Mouse (Mus musculus) embryonic facial prominence, embryonic 12.5 days (tissue): ENCODE measurements at regions not wholly inside any gene's neighbourhood (a gene's known extent, or its start where the extent isn't known, plus 50 kb on each side); places are given as distances from the start of the nearest gene placed in this dataset.

ENCODE experiments used
- ATAC-seq: fragments of 200-750 bp; cut with Nextera tagmentation; 2 replicates; pipeline ENCODE4 v1.8.0; 2017; ENCODE audit not compliant: insufficient number of reproducible peaks, insufficient read depth, low FRiP score, low TSS enrichment
- H3K27ac ChIP-seq: fragments of 300-500 bp; sonication (generic); 2 replicates; pipeline ENCODE4 v1.5.1; 2016; ENCODE audit warnings: mild to moderate bottlenecking
- H3K27me3 ChIP-seq: fragments of 300-500 bp; sonication (generic); 2 replicates; pipeline ENCODE4 v1.6.1; 2016; ENCODE audit warnings: mild to moderate bottlenecking, moderate library complexity
- H3K36me3 ChIP-seq: fragments of 300-500 bp; sonication (generic); 2 replicates; pipeline ENCODE4 v1.6.1; 2016; ENCODE audit warnings: mild to moderate bottlenecking
- H3K4me1 ChIP-seq: fragments of 300-500 bp; sonication (generic); 2 replicates; pipeline ENCODE4 v1.6.1; 2016
- H3K4me2 ChIP-seq: fragments of 300-500 bp; sonication (generic); replicated peaks from 2 replicates; pipeline ENCODE4 v1.6.1; 2016; ENCODE audit warnings: mild to moderate bottlenecking, moderate library complexity
- H3K4me3 ChIP-seq: fragments of 300-500 bp; sonication (generic); 2 replicates; pipeline ENCODE4 v1.5.1; 2016; ENCODE audit warnings: mild to moderate bottlenecking
- H3K9ac ChIP-seq: fragments of 300-500 bp; sonication (generic); 2 replicates; pipeline ENCODE4 v1.6.1; 2016; ENCODE audit warnings: mild to moderate bottlenecking, moderate library complexity
- H3K9me3 ChIP-seq: fragments of 300-500 bp; sonication (generic); 2 replicates; pipeline ENCODE4 v1.6.1; 2016; ENCODE audit warnings: mild to moderate bottlenecking, moderate library complexity
- WGBS: fragments of 180-500 bp; shearing (Covaris S2); methylation state at CpG from one replicate; pipeline ENCODE4 v1.1.7; 2016; 5-methylcytosine and 5-hydroxymethylcytosine counted together

DNA sequence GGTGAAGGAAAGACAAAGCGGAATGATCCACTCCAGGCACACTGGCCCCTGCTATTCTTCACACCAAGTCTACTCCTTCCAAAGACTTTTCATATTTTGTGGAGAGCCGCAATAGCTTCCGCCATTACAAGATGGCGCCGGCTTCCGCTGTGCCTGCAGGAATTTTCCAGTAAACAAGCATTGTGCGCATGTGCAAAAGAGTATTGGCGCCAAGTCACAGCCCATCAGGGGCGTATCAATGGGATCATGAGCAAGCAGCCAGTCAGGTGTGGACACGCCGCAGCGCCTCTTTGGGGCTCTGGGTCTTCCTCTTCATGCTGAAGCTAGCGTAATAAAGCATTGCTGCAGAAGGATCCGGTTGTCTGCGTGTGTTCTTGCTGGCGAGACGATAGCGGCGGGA, 348.0 kb downstream of the Rwdd3 start:
- Histone ChIP-seq H3K27me3 (no peaks in the 10 kb centered on the region), H3K4me2 (no peak overlapping the region), H3K27ac (no peak overlapping the region), H3K4me3 (no peak overlapping the region), H3K4me1 (no peaks in the 10 kb centered on the region), H3K9ac (no peak overlapping the region), H3K36me3 (no peaks in the 10 kb centered on the region), H3K9me3 (no peaks in the 10 kb centered on the region)
- WGBS = 95% methylated on average over 19 of the region's 19 CpGs
- no peak for ATAC-seq

DNA sequence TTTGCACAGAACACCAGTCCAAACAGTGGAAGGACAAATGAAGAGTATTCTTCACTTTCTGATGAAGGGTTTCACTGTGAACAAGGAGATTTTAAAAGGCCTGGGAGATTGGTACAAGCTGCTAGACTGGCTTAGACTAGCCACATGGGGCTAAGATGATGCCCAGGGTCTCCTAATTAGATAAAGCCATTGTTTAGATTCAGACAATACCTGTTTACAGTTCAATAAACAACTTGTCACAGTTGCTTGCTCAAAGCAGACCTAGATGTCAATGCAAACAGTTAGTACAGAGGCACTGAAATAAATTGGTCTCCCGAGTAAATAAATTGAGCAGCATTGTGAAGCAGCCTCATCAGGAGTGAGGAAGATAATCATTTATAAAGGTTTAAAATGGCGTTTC, 359.6 kb downstream of the Rwdd3 start:
- Histone ChIP-seq H3K27me3 (no peaks in the 10 kb centered on the region), H3K4me3 (no peak overlapping the region), H3K9me3 (no peaks in the 10 kb centered on the region), H3K27ac (no peak overlapping the region), H3K36me3 (no peaks in the 10 kb centered on the region), H3K4me2 (no peak overlapping the region), H3K4me1 (no peaks in the 10 kb centered on the region), H3K9ac (no peak overlapping the region)
- no peak for ATAC-seq
- WGBS = 69% methylated on average over 2 of the region's 2 CpGs

DNA sequence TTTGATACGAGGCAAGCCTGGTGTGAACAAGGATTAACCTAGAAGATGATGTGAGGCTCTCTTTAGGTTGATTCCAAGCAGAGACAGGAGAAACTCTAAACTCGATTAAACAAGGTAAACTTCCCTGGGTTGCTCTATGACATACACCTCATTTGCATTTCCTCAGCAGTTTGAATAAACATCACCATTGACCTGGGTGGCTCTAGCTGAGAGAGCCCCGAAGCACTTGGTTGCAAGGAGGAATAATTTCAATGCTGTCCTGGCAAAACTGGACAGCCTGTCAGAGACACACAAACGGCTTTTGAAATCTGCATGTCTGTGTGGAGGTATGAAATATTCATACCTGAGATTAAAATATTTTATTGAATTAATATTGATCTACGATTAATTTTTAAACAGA, 361.0 kb downstream of the Rwdd3 start:
- Histone ChIP-seq H3K4me1 (no peaks in the 10 kb centered on the region), H3K4me2 (no peak overlapping the region), H3K9ac (no peak overlapping the region), H3K9me3 (no peaks in the 10 kb centered on the region), H3K36me3 (no peaks in the 10 kb centered on the region), H3K27me3 (no peaks in the 10 kb centered on the region), H3K4me3 (no peak overlapping the region), H3K27ac (no peak overlapping the region)
- no peak for ATAC-seq
- 65% methylated on average over 5 of the region's 5 CpGs for WGBS

DNA sequence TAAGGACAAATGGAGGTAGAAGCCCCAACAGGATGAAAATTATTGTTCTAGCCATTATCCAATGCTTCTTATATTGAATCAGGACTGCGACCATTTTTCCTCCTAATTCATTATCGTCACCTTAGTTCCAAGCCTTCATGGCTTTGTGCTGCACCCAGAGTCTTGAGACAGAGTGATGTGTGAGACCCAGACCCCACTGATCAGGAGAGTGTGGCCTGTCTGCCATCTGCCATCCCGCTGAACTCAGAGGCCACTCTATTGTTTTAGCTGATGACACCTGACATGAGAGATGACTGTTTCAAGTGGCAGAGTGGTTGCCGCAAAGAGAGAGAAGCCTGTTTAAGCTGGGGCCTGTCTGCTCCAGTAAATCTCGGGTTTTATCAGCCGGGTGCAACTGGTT, 361.4 kb downstream of the Rwdd3 start:
- Histone ChIP-seq H3K4me1 (no peaks in the 10 kb centered on the region), H3K27ac (no peak overlapping the region), H3K36me3 (no peaks in the 10 kb centered on the region), H3K4me3 (no peak overlapping the region), H3K9me3 (no peaks in the 10 kb centered on the region), H3K27me3 (no peaks in the 10 kb centered on the region), H3K4me2 (no peak overlapping the region), H3K9ac (no peak overlapping the region)
- ATAC-seq = no peak
- WGBS = 75% methylated on average over 6 of the region's 6 CpGs

DNA sequence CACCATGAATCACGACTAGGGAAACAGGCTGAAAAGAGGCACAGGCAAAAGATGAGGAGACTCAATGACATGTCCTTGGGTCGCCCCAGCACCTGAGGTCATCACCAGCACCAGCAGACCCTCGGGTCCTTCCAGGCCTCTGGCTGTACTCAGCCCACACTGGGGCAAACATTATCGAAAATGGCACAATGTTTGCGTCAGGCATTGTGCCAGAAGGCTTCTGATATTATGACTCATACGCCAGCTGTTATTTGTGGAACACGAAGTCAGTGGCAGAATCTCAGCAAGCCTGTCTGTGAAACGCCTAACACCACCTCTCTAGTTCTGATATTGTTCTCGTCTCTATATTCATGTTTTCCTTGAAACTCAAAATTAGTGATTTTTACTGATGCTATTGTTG, 384.8 kb downstream of the Rwdd3 start:
- Histone ChIP-seq H3K4me1 (no peaks in the 10 kb centered on the region), H3K9ac (no peak overlapping the region), H3K36me3 (no peaks in the 10 kb centered on the region), H3K4me2 (no peak overlapping the region), H3K27ac (no peak overlapping the region), H3K9me3 (no peaks in the 10 kb centered on the region), H3K27me3 (no peaks in the 10 kb centered on the region), H3K4me3 (no peak overlapping the region)
- whole genome bisulfite sequencing = 85% methylated on average over 9 of the region's 9 CpGs
- ATAC-seq = no peak

DNA sequence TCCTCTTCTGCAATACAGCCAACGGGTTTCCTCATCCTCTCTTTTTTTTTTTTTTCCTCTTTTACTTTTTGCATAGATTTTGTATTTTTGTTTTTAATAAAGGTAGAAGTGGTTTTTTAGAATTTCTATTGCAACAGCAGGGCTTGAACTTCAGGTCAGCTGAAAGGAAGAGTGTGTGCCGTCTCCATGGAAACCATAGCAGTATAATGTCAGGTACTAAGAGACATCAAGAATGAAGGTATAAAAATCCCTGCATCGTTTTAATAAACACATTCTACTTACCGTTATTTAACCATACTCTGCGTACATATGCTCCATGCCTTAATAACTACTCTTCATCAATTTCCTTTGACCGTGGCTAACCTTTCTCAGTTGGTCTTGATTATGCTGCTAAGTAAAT, 390.0 kb downstream of the Rwdd3 start:
- no peak overlapping the region for H3K9ac ChIP-seq
- no peak overlapping the region for H3K4me2 ChIP-seq

DNA sequence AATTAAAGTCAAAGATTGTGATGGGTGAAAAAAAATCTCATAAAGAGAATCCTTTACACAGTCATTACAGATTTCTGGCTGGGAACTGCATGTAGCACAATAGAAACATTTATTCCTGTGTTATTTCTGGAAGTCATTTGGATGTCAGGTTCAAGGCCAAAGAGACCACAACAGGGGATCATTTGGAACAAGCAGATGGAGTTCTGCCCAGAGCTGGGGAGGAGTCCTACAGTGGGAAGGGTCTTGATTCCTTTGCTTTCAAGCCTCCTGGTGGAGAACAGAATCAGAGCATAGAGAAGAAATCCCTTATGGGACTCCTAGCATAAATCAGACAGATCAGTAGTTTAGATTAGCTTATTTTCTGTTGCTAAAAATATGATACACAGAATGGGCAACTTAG, 392.4 kb downstream of the Rwdd3 start:
- Histone ChIP-seq H3K9ac (no peak overlapping the region), H3K4me1 (no peaks in the 10 kb centered on the region), H3K27me3 (no peaks in the 10 kb centered on the region), H3K27ac (no peak overlapping the region), H3K4me2 (no peak overlapping the region), H3K4me3 (no peak overlapping the region), H3K36me3 (no peaks in the 10 kb centered on the region), H3K9me3 (no peaks in the 10 kb centered on the region)
- no peak for ATAC-seq

More for the DNA sequence above, 390.0 kb downstream of the Rwdd3 start:
- no peaks in the 10 kb centered on the region for H3K4me1 ChIP-seq
- 70% methylated on average over 6 of the region's 6 CpGs for WGBS
- H3K9me3 ChIP-seq = no peaks in the 10 kb centered on the region
- no peak for ATAC-seq
- H3K27me3 ChIP-seq = no peaks in the 10 kb centered on the region
- H3K4me3 ChIP-seq = no peak overlapping the region
- H3K36me3 ChIP-seq = no peaks in the 10 kb centered on the region
- H3K27ac ChIP-seq = no peak overlapping the region

DNA sequence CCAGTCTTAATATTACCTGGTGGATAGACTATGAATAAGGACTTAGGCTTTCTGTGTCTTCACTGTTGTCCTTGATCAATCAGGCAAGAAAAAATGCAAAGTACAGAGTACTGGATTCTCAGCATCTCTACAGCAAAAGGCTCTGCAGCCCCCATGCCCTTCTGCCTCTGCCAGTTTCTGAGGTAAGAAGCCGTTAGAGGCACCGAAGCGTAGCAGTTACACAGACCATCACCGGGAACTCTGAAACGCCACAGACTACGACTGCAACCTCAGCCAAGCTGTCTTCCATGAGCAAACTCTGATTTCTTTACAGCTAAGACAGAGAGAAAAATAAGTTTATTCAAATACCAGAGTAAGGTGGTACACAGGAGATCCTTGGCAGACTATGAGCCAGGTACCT, 396.5 kb downstream of the Rwdd3 start:
- ATAC-seq = no peak
- Histone ChIP-seq H3K36me3 (no peaks in the 10 kb centered on the region), H3K4me2 (no peak overlapping the region), H3K27me3 (no peaks in the 10 kb centered on the region), H3K27ac (no peak overlapping the region), H3K4me3 (no peak overlapping the region), H3K9me3 (no peaks in the 10 kb centered on the region), H3K9ac (no peak overlapping the region), H3K4me1 (no peaks in the 10 kb centered on the region)
- 80% methylated on average over 6 of the region's 6 CpGs for WGBS

DNA sequence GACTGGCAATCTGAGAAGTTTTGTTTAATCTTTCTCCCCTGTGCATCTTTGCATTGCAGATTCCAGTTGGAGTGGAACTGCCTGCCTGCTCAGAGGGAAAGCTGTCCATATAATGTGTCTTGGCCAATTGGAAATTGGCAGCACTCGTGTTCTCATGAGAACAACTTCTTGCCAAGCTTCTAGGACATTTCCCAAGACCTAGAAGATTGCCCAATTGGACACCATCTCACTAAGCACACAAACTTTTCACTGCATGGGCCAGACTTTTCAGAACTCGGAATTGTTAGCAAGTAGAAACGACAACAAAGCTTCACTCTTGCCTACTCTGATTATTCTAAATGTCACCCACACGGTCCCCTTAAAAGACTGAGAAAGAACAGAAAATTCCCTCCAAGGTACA, 409.8 kb downstream of the Rwdd3 start:
- no peak for ATAC-seq

DNA sequence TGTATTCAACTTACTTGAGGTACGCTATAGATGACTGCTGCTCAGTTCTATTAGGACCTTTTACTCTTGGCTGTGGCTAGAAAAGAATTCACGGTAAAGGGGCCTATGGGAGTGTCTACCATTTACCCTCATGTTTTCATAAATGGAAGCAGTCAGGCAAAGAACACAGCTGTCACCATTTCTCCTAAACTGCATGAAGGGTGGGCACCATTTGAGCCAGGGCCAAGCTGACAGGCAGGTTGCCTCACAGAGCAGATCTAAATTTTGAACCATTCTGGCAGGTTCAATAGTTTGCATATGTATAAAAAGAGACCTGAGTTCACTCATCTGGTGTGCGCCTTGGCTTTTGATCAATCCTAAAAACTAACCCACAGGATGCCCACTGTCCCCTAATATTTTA, 410.3 kb downstream of the Rwdd3 start:
- no peaks in the 10 kb centered on the region for H3K36me3 ChIP-seq
- H3K4me2 ChIP-seq = no peak overlapping the region
- ATAC-seq = no peak
- H3K4me3 ChIP-seq = no peak overlapping the region
- no peak overlapping the region for H3K9ac ChIP-seq
- H3K9me3 ChIP-seq = no peaks in the 10 kb centered on the region
- no peaks in the 10 kb centered on the region for H3K27me3 ChIP-seq
- no peak overlapping the region for H3K27ac ChIP-seq
- 74% methylated on average over 3 of the region's 3 CpGs for WGBS
- H3K4me1 ChIP-seq = no peaks in the 10 kb centered on the region

More for the DNA sequence above, 409.8 kb downstream of the Rwdd3 start:
- H3K27ac ChIP-seq = no peak overlapping the region
- H3K9me3 ChIP-seq = no peaks in the 10 kb centered on the region
- H3K27me3 ChIP-seq = no peaks in the 10 kb centered on the region
- no peak overlapping the region for H3K4me3 ChIP-seq
- H3K36me3 ChIP-seq = no peaks in the 10 kb centered on the region
- no peak overlapping the region for H3K9ac ChIP-seq
- no peaks in the 10 kb centered on the region for H3K4me1 ChIP-seq
- no peak overlapping the region for H3K4me2 ChIP-seq
- 57% methylated on average over 4 of the region's 4 CpGs for WGBS

DNA sequence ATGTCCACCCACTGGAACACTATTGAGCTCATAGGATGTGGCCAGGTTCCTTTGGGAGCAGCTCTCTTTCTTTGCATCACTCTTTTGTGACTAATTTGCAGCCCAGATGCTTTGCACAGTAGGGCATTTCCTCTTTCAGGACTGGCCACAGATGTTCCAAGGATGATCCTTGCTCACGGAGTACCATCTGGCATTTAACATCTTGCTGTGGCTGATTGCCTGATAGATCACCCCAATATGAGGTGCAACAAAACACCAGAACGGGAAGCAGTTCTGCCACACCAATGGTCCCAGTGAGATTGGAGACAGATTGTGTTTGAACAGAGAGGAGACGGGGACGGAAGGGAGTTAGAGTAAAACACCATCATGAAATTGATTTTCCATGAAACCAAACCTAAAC, 423.0 kb downstream of the Rwdd3 start:
- no peak for ATAC-seq
- H3K27ac ChIP-seq = no peak overlapping the region
- 61% methylated on average over 4 of the region's 4 CpGs for WGBS
- H3K36me3 ChIP-seq = no peaks in the 10 kb centered on the region
- H3K4me2 ChIP-seq = no peak overlapping the region
- H3K4me3 ChIP-seq = no peak overlapping the region
- H3K9me3 ChIP-seq = no peaks in the 10 kb centered on the region
- no peaks in the 10 kb centered on the region for H3K27me3 ChIP-seq
- no peak overlapping the region for H3K9ac ChIP-seq
- H3K4me1 ChIP-seq = no peaks in the 10 kb centered on the region

DNA sequence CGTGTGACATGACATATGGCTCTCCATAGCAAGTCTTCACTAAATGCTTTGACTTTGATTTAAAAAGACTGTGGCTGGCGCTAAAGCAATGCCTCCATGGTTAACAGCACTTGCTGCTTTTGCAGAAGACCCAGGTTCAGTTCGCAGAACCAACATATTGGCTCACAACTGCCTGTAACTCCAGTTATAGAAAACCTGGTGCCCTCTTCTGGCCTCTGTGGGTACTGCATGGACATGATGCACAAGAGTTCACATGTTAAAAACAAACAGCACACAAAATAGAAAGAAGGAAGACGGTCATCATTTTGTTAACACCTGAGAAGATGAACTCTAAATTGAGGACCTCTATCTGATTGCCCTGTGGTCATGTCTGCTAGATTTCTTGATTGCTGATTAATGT, 423.8 kb downstream of the Rwdd3 start:
- no peak overlapping the region for H3K9ac ChIP-seq
- H3K27ac ChIP-seq = no peak overlapping the region
- H3K36me3 ChIP-seq = no peaks in the 10 kb centered on the region
- no peak overlapping the region for H3K4me3 ChIP-seq
- H3K27me3 ChIP-seq = no peaks in the 10 kb centered on the region
- no peaks in the 10 kb centered on the region for H3K9me3 ChIP-seq
- WGBS = 85% methylated on average over 4 of the region's 4 CpGs
- no peak overlapping the region for H3K4me2 ChIP-seq
- no peak for ATAC-seq
- H3K4me1 ChIP-seq = no peaks in the 10 kb centered on the region

DNA sequence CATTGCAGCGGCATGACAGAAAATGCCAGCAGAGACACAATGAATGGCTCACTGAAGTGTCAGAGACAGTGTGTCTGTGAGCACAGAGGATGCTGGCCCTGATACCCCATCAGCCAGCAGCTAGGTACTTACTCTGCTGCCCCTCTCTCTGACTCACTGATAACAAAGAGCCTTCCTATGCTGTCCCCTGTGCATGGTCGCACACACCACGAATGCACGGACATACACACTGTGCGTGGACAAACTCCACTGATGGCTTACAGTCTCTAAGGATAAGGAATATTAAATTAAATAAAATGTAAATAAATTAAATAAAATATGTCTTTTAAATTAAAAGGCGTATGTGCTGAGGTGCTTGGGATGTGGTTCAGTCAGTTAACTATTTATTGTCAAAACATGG, 438.2 kb downstream of the Rwdd3 start:
- Histone ChIP-seq H3K4me2 (no peak overlapping the region), H3K4me1 (0 out of 2 replicates have a peak, but pooled peaks cover 4% of the 10 kb centered on the region), H3K9ac (no peak overlapping the region), H3K27ac (no peak overlapping the region), H3K4me3 (no peak overlapping the region), H3K36me3 (no peaks in the 10 kb centered on the region), H3K27me3 (no peaks in the 10 kb centered on the region), H3K9me3 (no peaks in the 10 kb centered on the region)
- no peak for ATAC-seq
- 89% methylated on average over 6 of the region's 6 CpGs for WGBS
